Mouse (Mus musculus) kidney, adult 2 months (tissue): ENCODE measurements at regions not wholly inside any gene's neighbourhood (a gene's known extent, or its start where the extent isn't known, plus 50 kb on each side); places are given as distances from the start of the nearest gene placed in this dataset.
A peak's percentile ranks its signal among the peaks of the same experiment; 100 is the strongest.
"Not testable (repeated sequence)": the region's sequence is repeated elsewhere in the genome, so short reads cannot be mapped to it uniquely, and the experiment has no call there.

Source experiments
- DNase-seq: peaks from one replicate; pipeline ENCODE4 v3.0.0; 2021
- H3K27ac ChIP-seq: fragments of 200-500 bp; 2 replicates; pipeline ENCODE4 v1.5.1; 2012; ENCODE audit warnings: low read depth, low read length, control low read depth, inconsistent platforms; ENCODE audit not compliant: insufficient read depth
- H3K27me3 ChIP-seq: fragments of 200-500 bp; replicated peaks from 2 replicates; pipeline ENCODE4 v1.6.1; 2012; ENCODE audit warnings: mild to moderate bottlenecking, moderate library complexity, low read length, inconsistent platforms; ENCODE audit not compliant: control insufficient read depth, insufficient read depth
- H3K36me3 ChIP-seq: fragments of 200-500 bp; 2 replicates; pipeline ENCODE4 v1.6.1; 2012; ENCODE audit warnings: mild to moderate bottlenecking, moderate library complexity, low read length, inconsistent platforms; ENCODE audit not compliant: control insufficient read depth, insufficient read depth
- H3K4me1 ChIP-seq: fragments of 200-500 bp; 2 replicates; pipeline ENCODE4 v1.6.1; 2011; ENCODE audit warnings: low read length; ENCODE audit not compliant: control insufficient read depth, insufficient read depth
- H3K4me3 ChIP-seq: fragments of 200-500 bp; 2 replicates; pipeline ENCODE4 v1.5.1; 2011; ENCODE audit warnings: mild to moderate bottlenecking, low read depth, low read length, control low read depth; ENCODE audit not compliant: insufficient read depth
- CTCF ChIP-seq: fragments of 200-500 bp; conservative IDR thresholded peaks from 2 replicates; pipeline ENCODE4 v1.5.1; 2011; ENCODE audit warnings: low read depth, mild to moderate bottlenecking, control low read depth, low read length, moderate library complexity, mixed read lengths; ENCODE audit not compliant: insufficient read depth, insufficient read length
- POLR2A ChIP-seq: fragments of 200-500 bp; IDR thresholded peaks from one replicate; pipeline ENCODE4 v1.6.1; 2011; ENCODE audit warnings: low read depth, low read length, control low read depth
- WGBS: fragments of 180-500 bp; shearing (Covaris S2); methylation state at CpG from one replicate; pipeline ENCODE4 v1.1.7; 2018; 5-methylcytosine and 5-hydroxymethylcytosine counted together

DNA sequence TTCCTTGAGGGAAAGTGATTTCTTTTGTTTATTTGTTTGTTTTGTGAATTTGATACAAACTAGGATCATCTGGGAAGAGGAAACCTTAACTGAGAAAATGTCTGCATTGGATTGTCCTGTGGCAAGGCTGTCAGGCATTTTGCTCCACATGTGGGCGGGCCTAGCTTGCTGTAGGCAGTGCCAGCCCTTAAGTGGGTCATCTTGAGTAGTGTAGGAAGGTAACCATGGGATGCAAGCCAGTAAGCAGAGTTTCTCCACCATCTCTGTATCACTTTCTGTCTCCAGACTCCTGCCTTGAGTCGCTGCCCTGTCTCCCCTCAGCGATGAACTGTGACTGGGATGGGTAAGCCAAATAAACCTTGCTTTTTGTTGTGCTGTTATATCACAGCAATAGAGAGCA is 87.8 kb downstream of the Otx2 start:
- no peak for DNase-seq
- no peak overlapping the region for H3K4me3 ChIP-seq
- WGBS, result 91% methylated on average over 3 of the region's 3 CpGs
- H3K4me1 ChIP-seq, result no peaks in the 10 kb centered on the region
- no peak overlapping the region for H3K27ac ChIP-seq
- no peak for TF ChIP-seq CTCF
- TF ChIP-seq POLR2A, result no peak
- H3K27me3 ChIP-seq, result no peaks in the 10 kb centered on the region
- no peaks in the 10 kb centered on the region for H3K36me3 ChIP-seq

DNA sequence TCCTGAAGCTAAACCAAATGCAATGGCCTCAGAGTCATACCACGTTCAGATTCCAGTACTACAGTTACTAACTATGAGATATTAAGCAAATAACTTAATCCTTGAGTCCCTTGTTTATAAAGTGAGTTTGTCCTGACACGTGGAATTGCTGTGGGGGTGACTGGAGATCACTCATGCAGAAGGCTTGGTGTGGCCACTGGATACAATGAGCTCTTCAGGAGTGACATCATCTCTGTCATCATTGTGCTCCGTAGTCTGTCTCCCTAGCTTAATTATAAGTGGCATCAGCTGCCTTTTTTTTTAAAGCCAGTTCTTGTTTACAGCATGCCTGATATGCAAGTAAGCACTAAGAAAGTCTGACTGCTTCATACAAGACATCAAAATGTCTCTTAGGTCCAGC is 89.0 kb downstream of the Otx2 start:
- Histone ChIP-seq H3K4me1 (no peaks in the 10 kb centered on the region), H3K36me3 (no peaks in the 10 kb centered on the region), H3K4me3 (no peak overlapping the region), H3K27ac (no peak overlapping the region), H3K27me3 (no peaks in the 10 kb centered on the region)
- DNase-seq, result no peak
- 56% methylated on average over 3 of the region's 3 CpGs for WGBS
- TF ChIP-seq POLR2A, result no peak
- TF ChIP-seq CTCF, result no peak

DNA sequence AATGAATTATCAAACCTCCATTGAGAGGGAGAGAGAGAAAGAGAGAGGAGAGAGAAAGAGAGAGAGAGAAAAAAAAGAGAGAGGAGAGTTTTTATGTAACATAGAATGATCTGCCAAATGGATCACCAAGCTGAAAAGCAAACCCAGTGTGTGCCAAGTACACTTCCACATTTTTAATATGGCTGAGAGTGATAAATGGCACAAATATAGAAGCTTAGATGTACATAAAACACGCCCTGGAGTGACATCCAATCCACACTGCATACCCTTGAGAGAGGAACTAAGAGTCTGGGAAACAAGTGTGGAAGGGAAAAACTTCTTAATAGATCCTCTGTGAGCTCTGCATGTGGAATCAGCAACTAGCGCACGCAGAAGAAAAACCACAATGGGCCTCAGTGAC is 90.1 kb downstream of the Otx2 start:
- no peaks in the 10 kb centered on the region for H3K27me3 ChIP-seq
- no peak for DNase-seq
- no peaks in the 10 kb centered on the region for H3K36me3 ChIP-seq
- no peak for TF ChIP-seq POLR2A
- TF ChIP-seq CTCF, result no peak
- no peaks in the 10 kb centered on the region for H3K4me1 ChIP-seq
- WGBS, result 94% methylated on average over 3 of the region's 3 CpGs
- no peak overlapping the region for H3K27ac ChIP-seq
- H3K4me3 ChIP-seq, result no peak overlapping the region

DNA sequence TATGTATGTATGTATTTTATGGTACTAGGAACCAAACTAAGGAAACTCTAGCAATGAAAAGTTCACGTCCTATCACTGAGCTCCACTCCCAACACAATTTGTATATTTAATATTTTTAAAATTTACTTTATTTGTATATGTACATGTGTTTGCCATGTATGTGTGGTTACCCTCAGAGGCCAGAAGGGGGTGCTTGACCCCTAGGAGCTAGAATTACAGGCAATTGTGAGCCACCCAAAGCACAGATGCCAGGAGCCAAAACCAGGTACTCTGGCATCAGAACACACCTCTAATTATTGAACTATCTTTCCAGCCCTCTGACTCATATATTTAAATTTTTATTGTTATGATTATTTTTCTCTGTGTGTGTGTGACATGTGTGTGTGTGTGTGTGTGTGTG is 91.5 kb downstream of the Otx2 start:
- peak; percentile 5 for DNase-seq
- no peaks in the 10 kb centered on the region for H3K27me3 ChIP-seq
- no peak overlapping the region for H3K27ac ChIP-seq
- WGBS, result 92% methylated on average over 1 of the region's 1 CpGs
- H3K4me1 ChIP-seq, result no peaks in the 10 kb centered on the region
- H3K4me3 ChIP-seq, result no peak overlapping the region
- no peak for TF ChIP-seq POLR2A
- TF ChIP-seq CTCF, result peak; percentile 46; the same call in 1 of the 2 replicates
- H3K36me3 ChIP-seq, result no peaks in the 10 kb centered on the region

DNA sequence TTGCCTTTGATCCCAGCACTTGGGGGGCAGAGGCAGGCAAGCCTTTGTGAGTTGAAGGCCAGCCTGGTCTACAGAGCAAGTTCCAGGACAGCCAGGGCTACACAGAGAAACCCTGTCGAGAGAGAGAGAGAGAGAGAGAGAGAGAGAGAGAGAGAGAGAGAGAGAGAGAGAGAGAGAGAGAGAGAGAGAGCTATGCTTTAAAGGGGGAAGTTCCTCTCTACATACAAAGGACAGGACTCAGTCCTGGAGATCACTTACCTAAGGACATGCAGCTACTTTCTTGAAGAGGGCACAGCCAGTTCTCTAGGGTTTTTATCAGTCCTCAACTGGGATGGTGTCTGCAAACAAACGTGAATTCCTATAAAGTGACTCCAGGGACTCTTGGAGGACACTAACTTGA is 92.3 kb downstream of the Otx2 start:
- not testable (repeated sequence) for H3K4me3 ChIP-seq, H3K27me3 ChIP-seq, DNase-seq, H3K36me3 ChIP-seq, H3K4me1 ChIP-seq, H3K27ac ChIP-seq
- 15% methylated on average over 2 of the region's 2 CpGs for WGBS

DNA sequence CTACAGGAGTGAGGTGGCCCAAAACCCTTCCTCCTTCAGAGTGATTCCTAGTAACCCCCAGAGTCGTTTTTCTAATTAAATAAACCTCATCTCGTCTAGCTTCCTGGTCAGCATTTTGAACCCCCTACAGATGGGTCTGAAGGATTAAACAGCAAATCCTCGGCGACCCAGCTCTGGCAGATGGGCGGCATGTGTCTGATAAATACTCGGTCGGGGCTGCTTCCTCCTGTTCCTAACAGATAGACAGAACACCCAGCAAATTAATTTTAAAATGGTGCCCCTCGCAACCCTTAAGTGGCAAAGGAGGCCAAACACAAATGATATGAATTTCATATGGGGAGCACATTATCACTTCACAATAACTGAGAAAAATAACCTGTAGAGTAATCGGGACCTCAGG is 93.2 kb downstream of the Otx2 start:
- Histone ChIP-seq H3K36me3 (no peaks in the 10 kb centered on the region), H3K27ac (no peak overlapping the region), H3K4me1 (no peaks in the 10 kb centered on the region), H3K27me3 (no peaks in the 10 kb centered on the region), H3K4me3 (no peak overlapping the region)
- no peak for TF ChIP-seq CTCF
- TF ChIP-seq POLR2A, result no peak
- no peak for DNase-seq
- WGBS, result 55% methylated on average over 9 of the region's 9 CpGs

DNA sequence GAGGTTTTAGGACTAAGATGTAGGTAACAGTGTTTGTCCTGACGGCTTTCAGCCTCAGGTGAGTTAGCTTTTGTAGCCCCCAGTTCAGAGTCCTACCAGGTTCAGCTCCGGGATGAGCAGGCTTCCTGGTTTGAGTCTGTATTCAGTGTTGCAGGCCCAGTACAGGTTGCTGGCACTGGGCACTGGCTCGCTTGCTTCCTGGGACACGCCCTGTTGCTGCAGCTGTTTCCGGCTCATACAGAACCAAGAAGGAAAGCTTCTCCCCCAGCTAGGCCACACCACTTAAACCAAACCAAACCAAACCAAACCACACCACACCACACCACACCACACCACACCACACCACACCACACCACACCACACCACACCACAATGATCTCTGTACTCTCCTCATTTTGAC is 93.6 kb downstream of the Otx2 start:
- H3K27ac ChIP-seq, result no peak overlapping the region
- DNase-seq, result no peak
- no peak for TF ChIP-seq POLR2A
- TF ChIP-seq CTCF, result no peak
- no peaks in the 10 kb centered on the region for H3K36me3 ChIP-seq
- 77% methylated on average over 5 of the region's 5 CpGs for WGBS
- H3K4me3 ChIP-seq, result no peak overlapping the region
- no peaks in the 10 kb centered on the region for H3K4me1 ChIP-seq
- H3K27me3 ChIP-seq, result no peaks in the 10 kb centered on the region
